Mouse (Mus musculus) erythroblast, embryonic 14.5 days (primary cell): ENCODE measurements around the gene Ankrd66. TPM values are rescaled to one million over a fixed set of nuclear protein-coding genes. Genes with fewer than 3 reads are reported as not detected.
"Not testable (repeated sequence)": the region's sequence is repeated elsewhere in the genome, so short reads cannot be mapped to it uniquely, and the experiment has no call there.

ENCODE experiments used
- H3K27me3 ChIP-seq: 2 replicates; pipeline ENCODE4 v1.6.1; 2012; ENCODE audit warnings: inconsistent platforms; ENCODE audit not compliant: control insufficient read depth
- H3K36me3 ChIP-seq: 2 replicates; pipeline ENCODE4 v1.6.1; 2012; ENCODE audit warnings: mild to moderate bottlenecking, inconsistent platforms; ENCODE audit not compliant: control insufficient read depth
- H3K4me1 ChIP-seq: 2 replicates; pipeline ENCODE4 v1.6.1; 2012; ENCODE audit warnings: inconsistent platforms; ENCODE audit not compliant: control insufficient read depth
- H3K4me3 ChIP-seq: replicated peaks from 2 replicates; pipeline ENCODE3; 2012; ENCODE audit warnings: moderate library complexity, mild to moderate bottlenecking, inconsistent platforms
- H3K9me3 ChIP-seq: 2 replicates; pipeline ENCODE4 v1.6.1; 2012; ENCODE audit warnings: low read length, inconsistent platforms, mixed read lengths; ENCODE audit not compliant: control insufficient read depth
- GATA1 ChIP-seq: IDR thresholded peaks from 2 replicates; pipeline ENCODE4 v1.6.1; 2012; ENCODE audit warnings: low read length, inconsistent platforms, mixed read lengths
- TAL1 ChIP-seq: IDR thresholded peaks from 3 replicates; pipeline ENCODE4 v1.6.1; 2012; ENCODE audit warnings: low read length, inconsistent platforms, mixed read lengths
- polyA plus RNA-seq: library from polyadenylated mRNA; stranded (reverse); fragments of >175 nt; gene quantifications from 2 replicates; pipeline ENCODE4 v1.2.3, GENCODE M21; 2012

The Ankrd66 gene
- polyA plus RNA-seq, 1 experiment: not detected

GRCm38 (mm10) chr17:43551122-43551630, 7.7 kb upstream of the Ankrd66 start:
- no peaks in the 10 kb centered on the region for H3K4me1 ChIP-seq
- no peaks in the 10 kb centered on the region for H3K9me3 ChIP-seq
- TF ChIP-seq GATA1 (no peak), TAL1 (no peak)
- no peaks in the 10 kb centered on the region for H3K36me3 ChIP-seq
- H3K4me3 ChIP-seq: no peak overlapping the region
- no peaks in the 10 kb centered on the region for H3K27me3 ChIP-seq

- no peak overlapping the region for H3K4me3 ChIP-seq
- H3K27me3 ChIP-seq: no peaks in the 10 kb centered on the region
- H3K9me3 ChIP-seq: no peaks in the 10 kb centered on the region
- no peaks in the 10 kb centered on the region for H3K36me3 ChIP-seq
- TF ChIP-seq GATA1 (no peak), TAL1 (no peak)
- no peaks in the 10 kb centered on the region for H3K4me1 ChIP-seq
Measured at GRCm38 (mm10) chr17:43544040-43544439, 601 bp upstream of the Ankrd66 start.

- H3K9me3 ChIP-seq: no peaks in the 10 kb centered on the region
- no peak overlapping the region for H3K4me3 ChIP-seq
- H3K36me3 ChIP-seq: no peaks in the 10 kb centered on the region
- no peaks in the 10 kb centered on the region for H3K27me3 ChIP-seq
- TF ChIP-seq GATA1: no peak
- TF ChIP-seq TAL1: no peak
- H3K4me1 ChIP-seq: no peaks in the 10 kb centered on the region
Measured at GRCm38 (mm10) chr17:43538767-43539166, 4.7 kb downstream of the Ankrd66 start.

GRCm38 (mm10) chr17:43536841-43537240, 6.6 kb downstream of the Ankrd66 start:
- H3K27me3 ChIP-seq, H3K9me3 ChIP-seq, H3K4me3 ChIP-seq, H3K4me1 ChIP-seq, H3K36me3 ChIP-seq: not testable (repeated sequence)

GRCm38 (mm10) chr17:43534362-43535222, 8.8 kb downstream of the Ankrd66 start:
- H3K9me3 ChIP-seq: no peaks in the 10 kb centered on the region; the same call in 1 of the 2 replicates
- no peak overlapping the region for H3K4me3 ChIP-seq
- no peaks in the 10 kb centered on the region for H3K4me1 ChIP-seq
- no peaks in the 10 kb centered on the region for H3K36me3 ChIP-seq
- no peaks in the 10 kb centered on the region for H3K27me3 ChIP-seq
- TF ChIP-seq TAL1: no peak
- no peak for TF ChIP-seq GATA1

GRCm38 (mm10) chr17:43531192-43531591, 12.2 kb downstream of the Ankrd66 start:
- Histone ChIP-seq H3K36me3 (no peaks in the 10 kb centered on the region), H3K27me3 (no peaks in the 10 kb centered on the region), H3K4me1 (no peaks in the 10 kb centered on the region), H3K4me3 (no peak overlapping the region), H3K9me3 (no peaks in the 10 kb centered on the region; the same call in 1 of the 2 replicates)
- TF ChIP-seq TAL1: no peak
- TF ChIP-seq GATA1: no peak

GRCm38 (mm10) chr17:43530507-43530906, 12.9 kb downstream of the Ankrd66 start:
- no peak overlapping the region for H3K4me3 ChIP-seq
- H3K36me3 ChIP-seq: no peaks in the 10 kb centered on the region
- no peaks in the 10 kb centered on the region; the same call in 1 of the 2 replicates for H3K9me3 ChIP-seq
- TF ChIP-seq TAL1 (no peak), GATA1 (no peak)
- no peaks in the 10 kb centered on the region for H3K4me1 ChIP-seq
- H3K27me3 ChIP-seq: no peaks in the 10 kb centered on the region

GRCm38 (mm10) chr17:43520166-43520565, 23.3 kb downstream of the Ankrd66 start:
- TF ChIP-seq TAL1 (no peak), GATA1 (no peak)
- Histone ChIP-seq H3K9me3 (no peaks in the 10 kb centered on the region), H3K4me1 (no peaks in the 10 kb centered on the region), H3K36me3 (no peaks in the 10 kb centered on the region), H3K4me3 (no peak overlapping the region), H3K27me3 (no peaks in the 10 kb centered on the region)

GRCm38 (mm10) chr17:43518644-43519409, 24.6 kb downstream of the Ankrd66 start:
- H3K27me3 ChIP-seq: no peaks in the 10 kb centered on the region
- no peaks in the 10 kb centered on the region for H3K36me3 ChIP-seq
- no peaks in the 10 kb centered on the region for H3K4me1 ChIP-seq
- no peaks in the 10 kb centered on the region for H3K9me3 ChIP-seq
- H3K4me3 ChIP-seq: no peak overlapping the region
- no peak for TF ChIP-seq GATA1
- TF ChIP-seq TAL1: no peak
